8 mouse cellular contexts compared by ENCODE assay signal in the genomic region with DNA sequence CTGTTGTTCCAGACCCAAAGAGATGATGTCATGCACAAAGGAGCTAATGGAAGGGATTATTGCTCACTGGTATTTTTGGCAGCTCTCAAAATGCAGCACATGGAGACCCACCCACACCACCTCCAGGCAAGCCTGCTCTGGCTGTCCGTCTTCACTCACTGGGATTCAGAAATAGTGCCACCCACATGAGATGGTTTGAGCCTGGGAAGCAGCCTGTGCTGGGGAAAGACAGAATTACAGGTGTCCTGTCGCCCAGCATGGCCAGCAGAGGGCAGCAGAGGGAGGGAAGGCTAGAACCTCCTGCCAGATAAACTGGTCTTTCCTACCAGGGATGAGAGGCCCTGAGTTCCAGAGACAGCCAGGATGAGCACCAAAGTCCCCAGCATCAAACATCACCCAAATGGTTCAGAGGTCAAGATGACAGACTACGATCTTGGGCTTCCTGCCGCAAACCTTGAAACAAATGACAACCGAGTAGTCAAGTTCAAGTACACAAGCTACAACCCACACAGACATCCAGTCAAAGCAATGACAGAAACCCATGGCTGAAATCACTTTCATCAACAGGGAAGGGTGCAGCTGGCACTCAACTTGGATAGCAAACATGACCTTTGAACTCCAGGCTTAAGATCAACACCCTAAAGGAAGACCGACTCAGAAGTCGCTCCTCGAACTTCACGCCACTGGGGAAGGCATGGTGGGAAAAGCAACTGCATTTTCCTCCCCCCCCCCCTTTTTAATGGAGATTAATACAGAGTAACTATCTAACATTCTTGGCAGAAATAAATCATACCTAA. TPM values are rescaled to one million over a fixed set of nuclear protein-coding genes. Genes with fewer than 3 reads are reported as not detected.
DNase-seq lines count a peak whose midpoint lies in the region; ATAC-seq lines count a peak whose summit lies in the region.

No protein-coding gene starts in this region.

- DNase-seq in Muller cell, postnatal 12 days (ENCODE audit: inconsistent ontology term), result peak; percentile 59
- DNase-seq in brain, adult 2 months (ENCODE audit: low read depth, low spot score), result peak; percentile 96
- DNase-seq in heart, postnatal 14 days, result peak; percentile 84 to 90
- DNase-seq in layer of hippocampus, postnatal 36 days, result peak; percentile 90
- peak; percentile 55 for DNase-seq in spleen, adult 12 weeks (ENCODE audit: low spot score)

- intact Hi-C loops in heart, postnatal 14 days (cut with DNase I), result loop anchor here (2.0 kb wide), 2 partner anchors 124 to 188 kb away; partner anchors contain the start of gene Tsga10

- peak; percentile 83; the same call in 1 of the 2 replicates for ATAC-seq in erythroblast, adult 5-6 weeks (replicated peaks; ENCODE audit: low FRiP score, poor library complexity, severe bottlenecking)
- peak; percentile 79 for ATAC-seq in megakaryocyte, adult 5-6 weeks (ENCODE audit: poor library complexity, severe bottlenecking)
- no peak for ATAC-seq in inflammation-experienced regulatory T-cells, adult 6 months

RNA-seq across cellular contexts. Expression of gene 2010300C02Rik, which starts 41.4 kb away (rescaled TPM):
- total RNA-seq in erythroblast, adult 5-6 weeks (2015; ENCODE audit: low replicate concordance), result not detected in 2 replicates
- total RNA-seq in erythroblast, adult 5-6 weeks (2017; ENCODE audit: low replicate concordance), result not detected in 2 replicates
- 1 to 10 TPM; 1.1 to 1.3 TPM for total RNA-seq in heart, postnatal 14 days (2021)
- total RNA-seq in layer of hippocampus, postnatal 36 days (2021), result 100 to 1,000 TPM; 362 to 390 TPM
- 0.11 and 0.34 TPM in 2 replicates for total RNA-seq in megakaryocyte, adult 5-6 weeks (2015)
- not detected in 2 replicates for total RNA-seq in megakaryocyte, adult 5-6 weeks (2017)
- 1 to 10 TPM in 1 of 3 experiments, under 1 TPM in 2; 0.51 to 1.1 (median 0.70) TPM for polyA plus RNA-seq in inflammation-experienced regulatory T-cells, adult 6 months (2017; shearing (Covaris generic))

Comparison
In these comparisons a context has a peak if more than half of its experiments do, and no peak if none do; other contexts are left out.
1. RNA of gene 2010300C02Rik, which starts 41.4 kb away (total RNA-seq): 362 to 390 TPM in layer of hippocampus, postnatal 36 days; 1.1 to 1.3 TPM in heart, postnatal 14 days, 0.11 to 0.34 TPM in megakaryocyte, adult 5-6 weeks and not detected in erythroblast, adult 5-6 weeks; every median in the first group is over 100 times any median in the second.
2. Peak in every context shown above with its lines, with median percentiles within 50 percentile points of each other: DNase-seq.